Mouse (Mus musculus) CD8-positive naive resting alpha-beta T cell, adult 57 days (primary cell): Measurements from ENCODE around the gene Krtap19-1. TPM values are rescaled to one million over a fixed set of nuclear protein-coding genes. Genes with fewer than 3 reads are reported as not detected.

Source experiments
- total RNA-seq: library from RNA; stranded (reverse); gene quantifications from one replicate; pipeline ENCODE4 v1.2.4, GENCODE M21; 2023

Krtap19-1 gene
- not detected for total RNA-seq

GRCm38 (mm10) chr16:88869311-88869710 is at the start of gene Krtap19-1:
Krtap19-1 (minus strand) TSS chr16:88869411.

GRCm38 (mm10) chr16:88896357-88896756 is 27.1 kb upstream of the Krtap19-1 start, which contains the start of gene Krtap19-5:
Krtap19-5 (minus strand) TSS chr16:88896457.

GRCm38 (mm10) chr16:88884989-88885388 is 15.8 kb upstream of the Krtap19-1 start, which contains the start of gene Krtap19-4:
Krtap19-4 (minus strand) TSS chr16:88885089.

GRCm38 (mm10) chr16:88877938-88878337 is 8.7 kb upstream of the Krtap19-1 start, which contains the start of gene Krtap19-3:
Krtap19-3 (minus strand) TSS chr16:88878038.

GRCm38 (mm10) chr16:88874169-88874568 is 5.0 kb upstream of the Krtap19-1 start, which contains the start of gene Krtap19-2:
Krtap19-2 (minus strand) TSS chr16:88874269.

GRCm38 (mm10) chr16:88826095-88826652 is 43.0 kb downstream of the Krtap19-1 start, which contains the start of gene Krtap14:
Krtap14 (minus strand) TSS chr16:88826145.

GRCm38 (mm10) chr16:88820066-88820465 is 49.1 kb downstream of the Krtap19-1 start, which contains the start of gene Krtap15:
Krtap15 (plus strand) TSS chr16:88820215.

Other genes with a start within 250 kb of the Krtap19-1 start
- not detected for gene 2310079G19Rik, start 241.7 kb downstream of the Krtap19-1 start, total RNA-seq
- not detected for gene Krtap26-1, start 221.6 kb downstream of the Krtap19-1 start, total RNA-seq
- gene Krtap27-1, start 197.7 kb downstream of the Krtap19-1 start, total RNA-seq, result not detected
- gene 2310061N02Rik, start 161.4 kb downstream of the Krtap19-1 start, total RNA-seq, result not detected
- gene Krtap13-1, start 140.5 kb downstream of the Krtap19-1 start, total RNA-seq, result not detected
- not detected for gene Krtap13, start 117.8 kb downstream of the Krtap19-1 start, total RNA-seq
- not detected for gene 2310034C09Rik, start 110.6 kb downstream of the Krtap19-1 start, total RNA-seq
- gene 2310057N15Rik, start 95.2 kb downstream of the Krtap19-1 start, total RNA-seq, result not detected
- not detected for gene Gm5965, start 91.5 kb downstream of the Krtap19-1 start, total RNA-seq
- gene Gm20741, start 57.2 kb downstream of the Krtap19-1 start, total RNA-seq, result not detected
- not detected for gene Krtap15, start 49.2 kb downstream of the Krtap19-1 start, total RNA-seq
- not detected for gene Krtap14, start 43.3 kb downstream of the Krtap19-1 start, total RNA-seq
- gene Krtap19-2, start 4.9 kb upstream of the Krtap19-1 start, total RNA-seq, result not detected
- not detected for gene Krtap19-3, start 8.6 kb upstream of the Krtap19-1 start, total RNA-seq
- not detected for gene Krtap19-4, start 15.7 kb upstream of the Krtap19-1 start, total RNA-seq
- gene Krtap19-5, start 27.0 kb upstream of the Krtap19-1 start, total RNA-seq, result not detected
- not detected for gene Krtap19-9b, start 62.9 kb upstream of the Krtap19-1 start, total RNA-seq
- gene Krtap16-3, start 93.5 kb upstream of the Krtap19-1 start, total RNA-seq, result not detected
- not detected for gene Krtap22-2, start 141.3 kb upstream of the Krtap19-1 start, total RNA-seq
- not detected for gene Gm10229, start 145.9 kb upstream of the Krtap19-1 start, total RNA-seq
- gene Krtap6-1, start 162.3 kb upstream of the Krtap19-1 start, total RNA-seq, result not detected
- not detected for gene Gm10228, start 172.1 kb upstream of the Krtap19-1 start, total RNA-seq
- not detected for gene Krtap6-5, start 178.5 kb upstream of the Krtap19-1 start, total RNA-seq
- not detected for gene 1110025L11Rik, start 194.6 kb upstream of the Krtap19-1 start, total RNA-seq
- not detected for gene Krtap6-3, start 214.6 kb upstream of the Krtap19-1 start, total RNA-seq